Mouse (Mus musculus) heart, adult 11 months (tissue): ENCODE results near the gene Foxp1.

ENCODE experiments used
- DNase-seq: peaks from one replicate; pipeline ENCODE4 v3.0.0; 2022

Foxp1 gene

DNA sequence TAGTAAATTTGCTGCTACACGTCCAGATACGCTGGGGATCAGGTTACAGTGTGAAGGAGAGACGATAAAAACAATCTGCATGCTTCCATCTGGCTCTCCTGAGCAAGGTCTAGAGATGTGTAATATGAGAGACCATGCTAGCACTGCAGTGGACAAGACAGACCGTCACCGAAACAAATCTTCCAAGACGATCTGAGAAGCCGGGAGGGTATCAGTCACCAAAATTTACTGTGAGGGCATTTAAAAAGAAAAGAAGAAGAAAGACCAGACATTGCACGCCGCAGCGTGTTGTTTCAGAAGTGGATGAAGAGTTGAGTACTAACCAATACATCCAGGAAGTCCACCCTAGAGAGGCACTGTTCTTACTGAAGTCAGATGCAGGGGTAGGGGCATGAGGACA, 39.0 kb downstream of the Foxp1 start:
- DNase-seq = no peak

DNA sequence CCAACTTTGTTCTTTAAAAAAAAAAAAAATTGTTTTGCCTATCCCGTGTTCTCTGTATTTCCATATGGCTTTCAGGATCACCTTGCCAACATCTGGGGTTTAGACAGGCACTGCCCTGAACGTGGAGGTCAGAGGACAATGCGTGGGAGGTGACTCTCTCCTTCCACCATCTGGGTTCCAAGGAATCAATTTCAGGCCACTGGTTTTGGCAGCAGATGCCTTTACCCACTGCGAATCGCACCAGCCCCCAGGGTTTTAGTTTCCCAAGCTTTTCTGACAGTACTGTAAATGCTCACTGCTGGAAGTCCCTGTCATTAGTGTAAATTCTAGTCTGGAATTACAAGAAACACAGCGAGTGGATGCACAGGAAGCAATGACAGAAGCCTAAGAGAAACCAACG, 41.0 kb downstream of the Foxp1 start:
- DNase-seq = no peak

DNA sequence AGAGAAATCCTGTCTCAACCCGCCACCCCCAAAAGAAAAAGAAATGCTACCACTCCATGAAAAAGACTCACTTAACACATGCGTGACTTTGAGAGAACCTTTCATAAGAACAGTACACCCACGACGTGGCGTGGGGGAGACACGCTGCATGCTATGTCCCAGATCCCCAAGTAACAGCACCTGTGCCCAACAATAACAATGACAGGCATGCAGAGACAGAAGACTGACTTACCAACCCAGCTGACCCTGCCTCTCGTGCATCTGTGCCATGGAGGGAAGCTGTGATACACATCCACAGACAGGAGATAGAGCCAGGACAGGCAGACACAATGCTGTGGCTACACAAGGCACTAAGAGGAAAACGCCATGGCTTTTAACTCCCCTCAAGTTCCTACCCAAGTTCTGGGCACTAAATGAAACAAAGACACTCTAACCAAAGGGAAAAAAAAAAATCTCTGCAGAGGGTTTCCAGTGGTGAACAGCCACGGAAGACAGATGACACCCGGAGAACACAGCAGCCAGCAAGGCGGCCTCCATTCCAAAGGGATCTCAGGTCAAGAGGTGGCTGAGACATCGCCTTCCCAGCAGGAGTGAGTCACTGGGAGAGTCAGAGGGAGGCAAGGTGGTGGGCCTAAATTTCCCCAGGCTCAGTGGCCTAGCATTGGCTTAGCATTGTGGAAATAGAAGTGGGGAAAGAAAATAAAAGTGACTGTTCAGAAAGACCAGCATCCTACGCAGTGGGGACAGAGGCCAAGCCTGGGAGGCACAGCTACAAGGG, 43.5 kb downstream of the Foxp1 start:
- DNase-seq = no peak

DNA sequence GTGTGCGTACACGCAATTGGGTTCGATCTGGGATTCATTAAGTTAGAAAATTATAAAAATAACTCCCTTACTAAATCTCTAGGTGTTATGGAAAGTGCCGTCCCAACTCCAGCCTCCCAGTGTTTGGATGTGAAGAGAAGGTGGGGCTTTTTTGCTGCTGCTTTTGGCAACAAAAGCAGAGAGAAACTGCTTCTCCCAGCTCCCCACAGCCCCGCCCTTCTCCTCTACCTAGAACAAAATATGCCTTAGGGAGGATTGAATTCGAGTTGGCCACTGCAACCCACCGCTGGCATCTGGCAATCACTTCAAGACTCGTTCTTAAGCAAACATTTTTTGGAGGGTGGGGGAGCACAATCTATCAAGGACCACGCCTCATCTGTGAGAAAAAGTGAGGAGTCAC, 47.5 kb downstream of the Foxp1 start:
- no peak for DNase-seq

DNA sequence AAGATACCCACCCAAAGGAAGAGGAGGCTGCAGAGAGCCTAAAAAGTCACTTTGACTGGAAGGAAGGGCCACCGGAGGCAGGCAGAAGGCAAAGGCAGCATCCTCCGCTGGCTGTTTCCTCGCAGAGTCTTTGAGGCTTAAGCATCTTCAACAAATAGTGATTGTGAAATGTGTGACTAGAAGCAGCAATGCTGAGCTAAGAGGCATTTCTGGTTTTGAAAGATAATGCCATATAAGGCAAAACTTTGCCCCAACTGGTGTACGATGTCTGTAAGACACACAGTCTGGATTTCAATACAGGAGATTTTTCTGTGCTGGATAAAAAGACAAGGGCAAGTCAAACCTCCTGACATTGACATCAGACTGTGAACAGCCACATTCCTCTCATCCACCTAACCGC, 51.6 kb downstream of the Foxp1 start:
- DNase-seq = no peak

DNA sequence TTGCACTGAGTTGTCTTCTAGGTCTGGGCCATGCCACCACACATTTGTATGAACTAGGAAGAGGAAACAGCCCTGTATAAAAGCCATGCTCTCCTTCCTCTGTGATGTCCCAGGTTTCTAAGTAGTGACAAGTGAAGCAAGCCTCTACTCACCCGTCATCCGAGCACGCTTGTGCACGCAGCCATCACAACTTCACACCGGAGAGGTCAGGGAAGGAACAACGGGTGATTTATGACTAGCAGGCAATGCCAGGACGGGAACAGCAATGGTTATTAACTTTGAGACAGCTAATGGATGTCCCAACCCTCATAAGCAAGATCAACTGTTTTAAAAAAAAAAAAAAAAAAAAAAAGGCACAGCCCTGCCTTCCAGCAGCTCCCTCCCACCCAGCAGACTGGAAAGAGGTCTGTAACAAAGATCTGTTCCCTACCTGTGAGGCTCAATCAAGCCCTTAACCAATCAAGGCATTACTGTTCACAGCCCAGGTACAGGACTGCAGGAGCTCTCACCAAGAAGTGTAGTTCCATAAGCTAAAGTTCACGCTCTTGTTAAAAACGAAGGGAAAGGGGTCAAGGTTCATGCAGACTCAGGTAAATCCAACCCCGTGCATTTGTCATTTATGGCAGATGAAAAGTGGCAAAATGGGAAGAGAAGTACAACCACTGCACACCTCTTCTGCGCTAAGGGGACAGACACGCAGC, 53.2 kb downstream of the Foxp1 start:
- peak; percentile 57 for DNase-seq

DNA sequence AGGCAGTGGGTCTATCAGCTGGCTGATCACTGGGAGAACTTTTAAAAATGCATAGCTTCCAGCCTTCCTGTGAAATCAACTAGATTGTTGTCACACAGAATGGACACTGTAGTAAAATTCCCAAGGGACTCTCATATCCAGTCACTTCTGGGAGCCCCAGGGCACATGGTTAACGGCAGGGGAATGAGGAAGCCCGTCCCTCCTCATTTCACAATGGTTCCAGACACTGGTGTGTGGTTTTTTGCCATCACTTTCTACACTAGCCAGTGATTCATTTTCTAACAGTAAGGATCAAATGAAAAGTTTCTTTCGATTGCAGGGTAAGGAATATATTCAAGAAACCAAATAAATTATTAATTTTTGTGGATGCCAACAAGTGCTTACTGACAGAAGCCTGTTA, 54.7 kb downstream of the Foxp1 start:
- no peak for DNase-seq

DNA sequence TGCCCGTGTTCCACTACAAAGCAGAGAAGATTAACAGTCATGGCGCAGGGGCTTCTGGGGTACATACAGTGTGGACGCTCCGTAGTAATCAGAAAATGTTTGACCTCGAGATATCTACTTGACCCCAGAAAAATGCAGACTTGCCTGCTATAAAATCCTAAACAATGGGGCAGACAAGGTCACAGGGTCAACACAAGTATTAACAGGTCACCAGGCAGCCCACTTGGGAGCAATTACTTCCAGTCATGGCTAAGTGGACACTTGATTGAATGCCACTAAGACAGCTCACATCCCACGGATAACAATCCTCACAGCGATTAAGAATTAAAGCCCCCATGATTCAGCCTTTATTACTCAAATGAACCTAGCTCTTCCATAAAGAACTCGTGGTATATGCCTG, 55.4 kb downstream of the Foxp1 start:
- DNase-seq = no peak

DNA sequence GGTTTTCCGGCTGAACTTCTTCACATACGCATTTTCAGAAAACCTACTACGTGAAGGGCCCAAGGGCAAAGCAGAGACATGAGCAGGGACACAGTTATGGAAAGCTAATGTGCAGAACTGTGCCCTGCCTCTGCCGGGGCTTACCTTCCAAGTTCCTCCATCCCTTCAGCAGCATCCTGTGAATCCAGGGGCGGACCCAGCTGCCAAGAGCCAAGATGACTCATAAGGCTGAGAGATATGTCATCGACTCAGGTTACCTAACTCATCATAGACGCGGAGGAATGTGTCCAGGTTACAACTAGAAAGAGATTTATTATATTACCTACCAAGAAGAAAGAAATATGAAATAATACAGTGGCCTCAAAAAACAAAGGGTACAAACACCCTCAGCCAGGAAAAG, 56.2 kb downstream of the Foxp1 start:
- no peak for DNase-seq

DNA sequence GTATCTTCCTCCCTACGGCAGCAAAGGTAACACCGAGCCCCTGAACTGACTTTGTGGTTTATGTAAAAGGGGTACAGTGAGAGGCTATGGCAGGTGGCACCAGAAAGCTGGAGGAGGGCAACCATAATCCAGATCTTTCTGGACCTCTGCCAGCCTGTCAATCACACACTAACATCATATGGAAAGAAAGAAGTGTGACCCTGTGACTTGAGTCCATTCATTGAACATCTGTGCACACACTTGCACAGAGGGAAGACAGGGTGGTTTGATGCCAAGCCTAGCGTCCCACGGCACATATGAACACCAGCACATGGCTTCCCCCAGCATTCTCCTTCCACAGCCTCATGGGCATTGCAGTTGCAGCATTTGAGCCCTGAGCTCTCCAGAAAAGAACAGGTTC, 58.1 kb downstream of the Foxp1 start:
- no peak for DNase-seq

DNA sequence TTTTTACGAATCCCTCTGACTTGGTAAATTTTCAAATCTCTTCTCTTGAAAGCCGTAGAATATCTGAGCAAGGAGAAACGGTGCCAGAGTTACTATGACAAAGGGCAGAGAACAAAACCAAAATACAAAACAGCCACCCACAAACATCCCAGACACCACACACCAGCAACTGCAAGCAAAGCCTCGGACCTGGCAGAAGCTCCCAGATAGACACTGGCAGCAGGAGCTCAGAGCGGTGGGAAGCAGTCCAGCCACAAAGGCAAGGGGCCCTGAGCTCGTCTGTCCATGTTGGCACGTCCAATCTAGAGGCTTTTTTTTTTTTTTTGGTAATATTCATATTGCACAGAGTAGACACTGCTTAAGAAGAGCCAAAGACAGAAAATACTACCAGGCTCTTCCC, 58.6 kb downstream of the Foxp1 start:
- DNase-seq = no peak

DNA sequence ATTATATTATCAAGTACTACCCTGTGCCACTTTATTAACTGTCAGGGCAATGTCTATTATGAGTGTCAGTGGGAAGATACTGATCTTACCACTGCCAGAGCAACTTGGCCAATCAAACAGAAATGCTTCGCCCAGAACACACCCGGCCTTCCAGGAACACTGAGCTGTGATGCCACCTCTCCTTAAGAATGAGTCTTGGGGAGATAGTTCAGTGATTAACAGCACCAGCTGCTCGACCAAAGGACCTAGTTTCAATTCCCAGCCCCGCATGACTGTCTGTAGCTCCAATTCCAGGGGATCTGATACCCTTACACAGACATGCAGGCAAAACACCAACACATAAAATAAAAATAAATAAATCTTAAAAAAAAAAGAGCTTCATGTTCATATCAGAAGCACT, 63.7 kb downstream of the Foxp1 start:
- no peak for DNase-seq

DNA sequence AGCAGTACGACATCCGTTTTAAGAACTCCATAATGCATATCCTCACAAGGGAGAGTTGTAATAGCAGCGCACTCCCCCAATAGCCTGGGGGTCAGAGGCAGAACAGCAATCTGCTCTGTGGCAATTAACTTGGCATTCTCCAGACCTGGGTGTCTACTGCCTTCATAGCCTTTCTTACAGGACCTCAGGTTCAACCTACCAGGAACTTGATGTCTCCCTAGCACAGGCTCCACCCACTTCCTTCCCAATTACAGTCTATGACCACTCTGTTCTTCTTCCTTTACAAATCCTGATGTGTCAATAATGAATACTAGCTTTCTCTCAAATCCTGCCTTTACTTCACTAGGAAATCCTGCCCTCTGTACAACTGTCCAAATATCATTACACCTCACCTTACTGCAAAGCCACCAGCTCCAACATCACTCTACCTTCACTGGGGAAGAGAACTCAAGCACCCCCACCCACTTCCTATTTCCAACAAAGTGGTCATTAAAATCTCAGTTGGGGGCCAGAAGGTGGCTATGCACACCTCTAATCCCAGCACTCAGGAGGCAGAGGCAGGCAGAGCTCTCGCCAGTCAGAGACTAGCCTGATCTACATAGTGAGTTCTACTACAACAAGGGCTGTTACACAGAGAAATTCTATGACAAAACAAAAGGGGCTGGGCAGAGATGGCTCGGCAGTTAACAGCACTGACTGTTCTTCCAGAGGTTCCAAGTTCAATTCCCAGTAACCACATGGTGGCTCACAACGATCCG, 68.6 kb downstream of the Foxp1 start:
- DNase-seq = no peak

DNA sequence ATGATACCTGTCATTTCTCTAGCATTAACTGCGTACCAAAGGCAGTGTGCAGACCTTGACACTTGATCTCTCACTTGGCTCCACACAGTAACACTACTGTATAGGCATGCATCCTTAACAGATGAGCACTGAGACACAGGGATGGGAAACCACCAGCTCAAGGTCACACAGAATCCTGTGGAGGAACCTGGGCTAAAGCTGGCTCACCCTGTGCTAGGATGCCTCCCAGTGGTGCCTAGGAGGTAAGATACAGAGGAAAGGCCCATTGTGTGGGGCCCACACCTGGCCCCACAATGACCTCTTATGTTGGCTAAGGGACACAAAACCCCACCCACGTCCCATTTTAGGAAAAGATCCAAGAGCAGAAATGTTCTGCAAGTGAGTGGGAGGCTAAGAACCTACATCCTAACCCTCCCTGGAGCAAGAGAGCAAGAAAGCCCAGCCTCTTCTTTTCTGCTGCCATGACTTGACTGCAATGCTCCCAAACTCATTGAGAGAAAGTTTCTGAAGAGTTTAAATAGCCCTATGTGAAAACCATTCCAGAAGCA, 69.8 kb downstream of the Foxp1 start:
- DNase-seq = peak; percentile 93

DNA sequence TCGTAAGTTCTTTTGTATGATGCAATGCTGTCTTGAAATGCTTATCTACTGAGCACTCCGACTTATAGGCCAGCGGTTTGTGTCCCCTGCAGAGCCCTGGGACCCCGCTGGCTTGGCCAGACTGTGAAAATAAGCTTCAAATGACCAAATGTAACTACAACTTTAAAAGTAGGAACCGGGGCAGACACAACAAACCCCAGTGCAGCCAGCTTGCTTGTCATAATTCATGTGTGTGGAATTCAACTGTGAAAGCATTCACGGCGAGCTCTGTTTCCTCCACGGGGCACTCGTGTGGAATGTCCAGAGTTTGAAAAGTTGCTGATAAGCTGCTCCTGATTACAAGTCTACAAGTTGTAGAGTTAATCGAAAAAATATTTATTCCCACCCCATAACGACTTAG, 71.0 kb downstream of the Foxp1 start:
- DNase-seq = no peak

DNA sequence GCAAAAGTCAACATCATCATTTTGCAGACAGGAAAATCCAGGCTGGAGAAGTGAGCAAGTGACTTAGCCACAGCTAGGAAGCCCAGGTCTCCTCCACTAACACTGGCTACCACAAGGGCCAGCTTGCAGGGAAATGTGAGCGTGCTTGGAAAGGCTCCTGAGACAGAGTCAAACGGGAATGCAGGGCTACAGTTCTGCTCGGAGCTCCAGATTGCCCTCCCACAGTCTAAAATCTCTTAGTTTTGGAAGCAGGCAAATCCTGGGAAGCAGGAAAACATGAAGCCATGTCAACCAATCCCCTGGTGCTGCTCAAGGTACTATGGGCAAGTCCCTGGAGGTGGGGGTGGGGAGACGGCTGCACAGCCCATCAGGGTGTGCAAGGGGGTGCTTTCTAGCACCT, 75.1 kb downstream of the Foxp1 start:
- DNase-seq = no peak

DNA sequence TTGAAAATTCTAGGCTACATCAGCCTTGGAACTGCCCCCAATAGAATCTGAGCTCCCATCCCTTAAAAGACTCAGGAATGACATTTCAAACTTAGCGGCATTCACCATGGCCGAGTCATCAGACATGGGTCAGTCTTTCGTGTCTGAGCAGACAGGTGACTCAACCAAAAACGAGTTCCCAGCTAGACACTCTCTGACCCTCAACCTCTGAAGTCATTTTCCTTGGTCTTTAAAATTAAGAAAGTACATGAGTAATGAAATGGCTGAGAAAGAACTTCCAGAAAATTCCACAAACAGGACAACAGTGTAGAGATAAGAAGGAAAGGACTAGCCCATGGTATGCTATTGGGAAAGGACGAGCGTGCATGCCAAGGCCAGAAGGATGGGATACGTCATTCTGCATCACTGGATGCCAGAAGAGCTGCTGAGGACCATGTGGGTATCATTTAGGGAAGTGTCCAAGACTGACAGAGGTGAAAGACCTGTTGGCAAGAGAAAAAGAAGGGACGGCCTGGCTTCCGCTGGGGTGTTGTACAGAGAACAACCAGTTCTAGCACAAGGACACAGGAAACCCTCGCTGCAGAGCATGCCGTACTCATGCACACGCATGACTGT, 75.6 kb downstream of the Foxp1 start:
- DNase-seq = peak; percentile 95

DNA sequence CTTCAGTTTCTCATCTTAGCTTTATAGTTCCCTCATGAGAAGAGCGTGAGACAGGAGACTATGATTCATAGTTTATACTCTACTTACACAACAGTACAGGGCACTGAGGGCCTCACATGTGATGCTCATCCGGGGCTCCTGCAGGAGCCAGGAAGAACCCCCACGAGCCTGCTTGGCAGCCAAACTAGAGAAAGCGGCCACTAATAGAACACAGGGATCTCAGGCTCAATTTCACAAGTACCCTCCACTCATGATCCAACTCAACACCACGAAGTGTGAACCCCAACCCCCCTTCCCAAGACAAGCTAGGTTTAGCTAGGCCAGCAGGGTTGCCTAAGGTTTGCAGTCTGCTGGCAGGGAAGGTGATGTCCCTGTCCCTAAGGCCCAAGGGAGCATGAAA, 79.1 kb downstream of the Foxp1 start:
- peak; percentile 97 for DNase-seq

DNA sequence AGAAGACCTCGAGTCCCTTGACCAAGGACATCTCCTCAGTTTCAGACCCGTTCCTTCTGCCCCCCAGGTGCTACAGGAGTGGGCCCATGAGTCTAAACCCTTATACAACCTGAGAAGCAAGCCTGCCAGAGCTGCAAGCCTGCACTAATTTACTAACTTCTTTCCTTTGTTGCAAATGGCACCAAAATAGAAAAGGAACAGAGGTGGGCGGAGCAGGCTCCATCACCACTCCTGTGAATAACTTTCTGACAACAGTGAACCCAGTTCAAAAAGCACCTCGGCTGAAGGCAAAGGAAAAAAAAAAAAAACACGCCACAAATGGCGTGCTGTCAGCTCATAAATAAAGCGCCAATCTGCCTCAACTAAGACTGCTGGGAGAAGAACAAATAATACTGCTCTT, 81.4 kb downstream of the Foxp1 start:
- no peak for DNase-seq

DNA sequence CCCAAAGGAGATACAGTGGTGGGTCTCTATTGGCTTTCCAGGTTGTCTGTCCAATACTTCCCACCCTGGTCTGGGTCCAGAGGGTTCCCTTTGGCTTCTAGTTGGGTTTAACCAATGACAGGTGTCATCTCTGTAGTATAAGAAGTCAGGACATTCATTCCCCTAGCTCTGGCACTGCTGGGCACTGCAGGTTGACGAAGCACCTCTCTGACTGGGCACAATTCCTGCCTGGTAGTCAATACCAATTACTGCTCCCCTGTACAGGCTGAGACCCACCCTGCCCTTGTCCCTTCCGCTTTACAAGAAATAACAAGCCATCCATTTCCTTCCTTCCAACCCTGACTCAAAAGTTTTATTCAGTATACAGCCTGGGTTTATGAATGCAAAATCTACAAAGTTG, 81.9 kb downstream of the Foxp1 start:
- DNase-seq = no peak

DNA sequence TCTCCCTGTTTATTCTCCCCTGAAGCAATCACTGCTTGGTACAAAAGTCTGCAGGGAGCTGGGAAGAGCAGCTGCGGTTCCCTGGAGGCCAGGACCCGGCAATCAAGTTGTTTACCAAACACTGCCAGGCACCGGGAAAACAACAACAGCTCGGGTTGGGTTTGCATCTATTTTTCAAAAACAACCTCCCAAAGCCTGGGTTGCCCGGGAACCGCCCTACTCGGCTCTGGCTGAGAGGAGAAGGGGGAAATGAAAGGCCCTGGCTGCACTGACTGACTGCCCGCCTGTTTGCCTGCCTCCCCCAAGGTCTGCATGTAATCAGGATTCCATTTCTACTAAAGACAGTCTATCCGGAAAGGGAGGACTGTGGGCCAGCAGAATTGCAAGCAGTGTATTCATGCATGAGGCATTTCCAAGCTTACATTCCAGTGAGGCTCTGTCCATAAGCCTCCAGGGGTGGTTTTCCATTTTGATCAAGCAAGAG, 82.6 kb downstream of the Foxp1 start:
- peak; percentile 97 for DNase-seq

DNA sequence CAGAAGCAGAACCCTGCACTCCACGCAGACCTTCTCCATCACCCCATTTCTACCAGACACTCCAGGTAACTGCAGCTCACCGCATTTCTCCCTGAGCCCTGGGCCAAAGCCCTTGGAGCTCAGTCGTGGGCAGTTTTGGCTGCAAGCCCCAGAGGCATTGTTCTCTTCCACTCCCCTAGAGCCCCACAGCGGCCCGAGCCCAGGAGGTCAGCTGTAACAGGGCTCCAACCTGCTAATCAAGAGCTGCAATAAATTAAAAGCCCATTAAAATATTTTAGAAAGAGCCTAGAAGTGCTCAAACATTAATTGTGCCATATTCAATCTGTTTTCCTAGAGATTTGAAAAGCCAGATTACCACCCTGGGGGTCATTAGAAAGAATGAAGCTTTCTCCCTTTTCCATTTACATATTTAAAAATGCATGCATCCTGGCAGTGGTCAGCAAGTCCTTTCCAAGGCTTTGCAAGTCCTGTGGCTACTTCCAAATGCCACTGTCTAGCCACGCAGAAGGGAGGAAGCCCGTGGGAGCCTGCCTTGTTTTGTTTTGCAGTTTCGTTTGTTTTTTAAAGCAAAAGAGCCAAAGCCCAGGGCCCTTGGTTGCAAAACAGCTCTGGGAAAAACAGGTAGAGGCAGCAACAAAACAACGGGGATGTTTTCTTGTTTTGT, 83.2 kb downstream of the Foxp1 start:
- peak; percentile 95 for DNase-seq

DNA sequence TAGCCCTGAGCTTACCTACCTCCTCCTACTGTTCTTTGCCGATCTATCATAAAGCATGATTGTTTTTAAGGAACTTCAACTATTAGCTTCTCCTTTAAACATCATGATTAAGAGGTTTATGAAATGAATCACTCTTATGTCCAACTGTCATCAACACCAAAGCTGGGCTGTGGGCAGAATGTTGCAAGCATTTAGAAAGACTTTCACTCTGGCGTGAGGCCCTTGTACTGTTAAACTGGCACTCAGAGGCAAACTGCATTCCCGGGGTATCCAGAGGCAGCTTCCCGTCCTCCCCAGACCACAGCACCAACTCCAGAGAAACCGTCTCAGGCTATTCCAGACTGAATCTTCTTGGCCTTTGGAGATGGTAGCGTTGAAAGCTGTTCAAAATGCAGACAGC, 86.2 kb downstream of the Foxp1 start:
- DNase-seq = peak; percentile 92
